Mouse (Mus musculus): ENCODE measurements at regions not wholly inside any gene's neighbourhood (a gene's known extent, or its start where the extent isn't known, plus 50 kb on each side); places are given as distances from the start of the nearest gene placed in this dataset.

- no peak for DNase-seq (ENCODE audit: low spot score in 2 of 2)
Measured at GRCm38 (mm10) chr17:59521107-59521506, 507.9 kb upstream of the Nudt12 start.

DNA sequence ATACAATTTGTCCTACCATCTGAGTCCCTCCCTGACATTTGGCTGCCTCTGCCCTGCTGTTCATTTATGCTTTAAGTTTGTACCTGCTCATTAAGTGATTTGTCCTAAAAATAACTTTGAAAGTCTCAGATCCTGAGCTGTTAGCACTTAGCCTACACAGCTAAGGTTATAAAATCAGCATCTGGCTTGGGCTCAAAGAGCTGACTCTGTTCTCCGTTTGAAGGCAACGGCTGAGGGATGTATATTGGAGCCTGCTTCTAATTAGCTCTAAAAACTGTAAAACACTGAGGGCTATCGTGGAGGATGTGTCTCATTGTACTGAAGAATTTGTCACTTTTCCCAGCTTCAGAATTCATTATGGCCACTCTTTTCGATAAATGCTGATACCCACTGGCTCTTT lies 475.2 kb upstream of the Nudt12 start:
- peak in 1 of 2 experiments; percentile 1 for DNase-seq (ENCODE audit: low spot score in 2 of 2)

All from left cerebral cortex, adult 18-20 months (tissue).